Mouse (Mus musculus): ENCODE results near the gene Dhrs4.

- no peak for TF ChIP-seq POLR2A (IDR thresholded peaks at IDR 0.05; ENCODE audit: insufficient read depth, low read length)
- no peak for TF ChIP-seq CTCF (IDR thresholded peaks at IDR 0.05; ENCODE audit: low read depth, low read length)
Measured at GRCm38 (mm10) chr14:55469041-55469440, 9.5 kb upstream of the Dhrs4 start.

Measured in ES-Bruce4 (cell line).